Mouse (Mus musculus) G1E (cell line): ENCODE results near the gene Xlr3c.
"Not testable (repeated sequence)": the region's sequence is repeated elsewhere in the genome, so short reads cannot be mapped to it uniquely, and the experiment has no call there.

Experiments used
- CTCF ChIP-seq: IDR thresholded peaks from 2 replicates; pipeline ENCODE4 v1.5.1; 2012; ENCODE audit warnings: low read depth, low read length, inconsistent platforms, mixed read lengths
- GATA1 ChIP-seq: IDR thresholded peaks from 2 replicates; pipeline ENCODE4 v1.6.1; 2012; ENCODE audit warnings: borderline replicate concordance, low read length, inconsistent platforms, mixed read lengths

DNA sequence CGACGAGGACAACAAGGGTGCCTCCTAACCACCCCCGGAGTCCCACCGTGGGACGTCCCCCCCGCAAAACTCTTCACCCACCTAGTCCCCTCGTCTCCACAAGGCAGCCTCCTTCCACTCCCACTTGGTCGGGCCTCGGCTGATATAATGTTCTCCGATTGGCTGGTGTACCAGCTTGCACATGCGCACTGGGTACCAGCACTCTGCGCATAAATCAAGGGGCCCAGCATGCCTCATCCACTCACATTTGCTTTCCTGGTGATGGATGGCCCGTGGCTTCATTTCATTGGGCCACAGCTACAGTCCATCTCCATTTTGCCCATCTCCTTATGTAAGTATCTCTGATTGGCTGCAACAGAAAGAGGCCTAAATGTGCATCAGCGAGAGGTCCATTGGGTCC lies at the start of gene Xlr3c:
- TF ChIP-seq CTCF, GATA1: not testable (repeated sequence)
